Mouse (Mus musculus) naive thymus-derived CD4-positive, alpha-beta T cell, adult 2 months (primary cell): Measurements from ENCODE around the gene Hebp1.

ENCODE experiments used
- DNase-seq: peaks from one replicate; pipeline ENCODE4 v3.0.0-alpha.2; 2011; ENCODE audit warnings: low read depth

Hebp1 gene

DNA sequence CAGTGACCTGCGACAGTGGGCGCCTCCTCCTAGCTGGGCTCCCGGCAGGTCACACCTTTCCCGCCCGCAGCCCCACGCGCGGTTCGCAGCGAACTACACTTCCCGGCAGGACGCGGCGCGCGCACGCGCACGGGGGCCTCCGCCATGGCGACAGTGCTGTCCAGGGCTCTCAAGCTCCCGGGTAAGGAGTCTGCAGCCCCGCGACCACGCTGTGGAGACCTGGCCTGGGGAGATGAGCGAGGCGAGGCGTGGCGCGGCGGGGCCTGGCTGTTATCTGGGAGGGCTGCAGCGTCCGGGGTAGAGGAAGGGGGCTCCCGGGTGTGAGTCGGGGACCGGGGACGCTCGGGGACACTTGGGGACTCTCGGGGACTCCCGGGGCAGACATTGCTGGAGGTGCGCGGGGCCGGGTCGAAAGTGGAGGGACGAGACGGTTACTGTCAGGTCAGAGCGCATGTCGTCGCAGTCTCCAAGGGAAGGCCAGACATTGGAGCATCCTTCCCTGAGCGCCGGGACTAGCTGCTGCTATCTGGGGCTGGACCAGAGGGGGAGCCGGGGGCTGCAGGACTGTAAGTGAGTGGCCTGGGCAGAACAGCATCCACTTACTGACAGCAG lies at the start of gene Hebp1, which contains the start of gene Fam234b:
Gene Hebp1, minus strand, starts transcription at position 102 of the 612 bp plus-strand sequence.
Gene Fam234b, plus strand, starts transcription at position 57 of the 612 bp plus-strand sequence.
- DNase-seq = peak; percentile 78

DNA sequence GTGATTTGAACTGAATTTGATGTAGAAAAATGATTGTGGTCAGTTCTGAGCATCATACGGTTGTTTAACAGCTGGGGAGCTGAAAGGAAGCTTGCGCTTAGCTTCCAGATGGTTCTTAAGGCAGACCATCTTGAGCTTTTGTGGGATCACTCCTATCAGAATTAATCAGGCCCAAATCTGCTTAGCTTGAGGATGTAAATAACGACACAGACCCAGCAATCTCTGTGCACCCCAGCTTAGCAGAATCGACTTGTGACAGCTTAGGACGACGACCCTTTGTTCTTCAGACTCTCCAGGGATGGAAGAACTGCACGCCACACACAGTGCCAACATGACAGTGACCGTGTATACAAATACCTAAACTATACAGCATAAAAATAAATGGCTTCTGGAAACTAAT lies 47.8 kb upstream of the Hebp1 start:
- DNase-seq = no peak

DNA sequence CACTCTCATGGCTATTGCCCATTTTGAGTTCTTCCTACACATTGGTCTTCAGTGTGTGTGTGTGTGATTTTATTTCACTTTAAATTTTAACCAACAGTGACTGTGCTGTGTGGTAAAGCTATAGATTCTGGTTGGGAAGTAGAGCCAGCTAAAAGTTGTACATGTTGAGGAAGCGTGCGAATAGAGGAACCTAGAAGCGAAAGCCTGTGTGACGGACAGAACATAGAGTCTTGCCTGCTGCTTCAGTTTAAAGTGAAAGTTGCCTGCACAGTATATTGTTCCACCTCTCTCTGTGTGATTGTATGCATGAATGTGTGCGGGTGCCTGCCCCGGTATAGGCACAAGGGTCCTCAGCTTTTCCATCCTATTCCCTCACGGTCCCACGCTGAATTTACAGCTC lies 42.5 kb upstream of the Hebp1 start:
- DNase-seq = no peak

DNA sequence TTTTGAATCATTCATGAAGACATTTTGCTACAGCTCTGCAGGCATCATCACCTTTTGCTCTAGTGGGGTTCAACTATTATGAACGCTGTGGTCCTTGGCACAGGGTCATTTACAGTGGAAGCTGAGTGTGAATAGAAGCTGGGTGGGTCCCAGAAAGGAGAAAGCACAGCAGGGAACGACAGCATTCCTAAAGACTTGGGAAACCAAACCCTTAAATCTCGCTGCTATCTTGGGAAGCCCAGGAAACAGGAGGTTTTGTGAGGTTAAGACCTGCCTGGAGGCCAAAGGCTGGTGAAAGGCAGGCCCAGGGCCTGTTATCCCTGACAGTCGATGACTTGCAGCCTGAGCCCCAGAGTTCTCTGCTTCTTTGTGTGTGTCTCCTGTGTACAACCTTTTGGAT lies 40.4 kb upstream of the Hebp1 start:
- DNase-seq = no peak

DNA sequence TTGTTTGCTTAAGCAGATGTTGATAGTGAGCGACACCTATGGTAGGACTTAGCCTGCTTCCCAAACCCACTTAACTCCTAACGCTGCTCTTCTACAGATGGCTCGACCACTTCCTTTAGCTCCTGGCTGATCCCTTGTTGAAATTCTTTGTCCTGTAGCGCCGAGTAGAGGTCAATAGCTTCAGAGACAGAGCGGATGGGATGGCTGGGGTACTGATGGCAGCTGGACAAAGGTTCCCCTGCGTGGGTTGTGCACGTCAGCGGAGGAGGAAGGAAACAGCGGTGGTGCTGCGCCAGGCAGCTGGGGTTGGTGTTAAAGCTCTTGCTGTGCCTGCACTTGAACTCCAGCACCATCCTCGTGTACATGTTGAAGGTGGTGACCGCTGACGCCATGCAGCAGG lies 39.5 kb upstream of the Hebp1 start:
- DNase-seq = peak; percentile 27

DNA sequence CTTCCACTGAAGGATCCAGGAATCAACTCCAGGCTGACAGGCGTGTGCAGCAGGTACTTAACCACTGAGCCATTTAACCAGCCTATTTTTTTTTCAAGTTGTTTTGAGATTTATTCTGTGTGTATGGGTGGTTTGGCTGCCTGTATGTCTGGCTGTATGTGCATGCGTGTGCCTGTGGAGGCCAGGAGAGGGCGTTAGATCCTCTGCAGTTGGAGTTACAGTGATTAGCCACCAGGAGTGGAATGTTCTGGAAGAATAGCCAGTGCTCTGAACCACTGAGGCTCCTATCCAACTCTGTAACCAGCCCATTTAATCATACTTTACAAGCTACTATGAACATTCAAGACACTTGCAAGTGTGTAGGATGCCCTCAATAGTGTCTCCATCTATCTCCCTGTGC lies 38.8 kb upstream of the Hebp1 start:
- DNase-seq = no peak

DNA sequence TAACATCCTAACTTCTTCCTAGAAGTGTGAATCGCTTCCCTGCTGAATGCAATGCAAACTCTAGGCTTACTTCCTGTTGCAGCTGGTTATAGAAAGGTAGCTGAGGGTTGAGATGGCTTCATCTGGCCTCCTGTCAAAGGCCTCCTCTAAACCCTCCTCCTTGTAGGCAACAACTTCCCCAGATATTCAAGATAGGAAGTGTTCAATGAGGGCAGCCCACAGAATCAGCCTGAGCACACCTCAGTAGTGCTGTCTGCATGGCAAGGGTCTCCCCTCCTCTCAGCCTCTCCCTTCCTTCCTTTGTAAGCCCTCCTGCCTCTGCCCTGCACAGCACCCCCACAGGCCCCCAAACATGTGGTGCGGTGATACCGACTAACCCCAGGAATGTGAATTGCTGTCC lies 37.9 kb upstream of the Hebp1 start:
- no peak for DNase-seq

DNA sequence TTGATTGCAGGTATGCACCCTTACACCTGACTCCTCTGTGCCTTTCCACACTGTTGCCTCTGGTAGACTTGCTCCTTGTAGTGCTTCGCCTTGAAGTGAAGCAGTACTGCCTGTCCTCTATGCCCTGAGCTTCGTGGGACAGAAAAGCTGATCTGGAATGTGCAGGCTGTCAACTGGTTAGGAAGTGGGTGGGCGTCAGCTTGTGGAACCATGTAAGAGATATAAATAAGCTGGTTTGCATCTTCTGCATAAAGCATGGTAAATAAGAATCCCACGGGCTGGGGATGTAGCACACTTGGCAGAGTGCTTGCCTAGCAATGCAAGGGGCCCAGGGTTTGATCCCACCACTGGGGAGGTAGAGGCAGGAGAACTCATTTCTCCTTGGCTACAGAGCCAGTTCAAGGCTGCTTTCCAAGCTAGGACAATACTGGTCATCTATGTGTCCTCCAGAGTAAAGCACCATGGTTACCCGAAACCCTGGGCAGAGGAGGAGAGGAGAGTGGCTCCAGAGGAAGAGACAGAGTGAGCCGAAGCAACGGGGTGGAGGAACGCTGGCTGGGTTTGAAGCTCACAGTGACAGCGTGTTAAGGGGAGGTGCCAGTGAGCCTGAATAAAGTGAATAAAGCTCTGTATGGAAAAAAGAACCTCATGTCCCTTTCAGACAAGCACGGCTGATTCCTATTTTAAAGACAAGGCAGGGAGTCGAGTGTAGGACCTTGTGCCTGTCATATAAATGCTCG lies 34.8 kb upstream of the Hebp1 start:
- DNase-seq = no peak

DNA sequence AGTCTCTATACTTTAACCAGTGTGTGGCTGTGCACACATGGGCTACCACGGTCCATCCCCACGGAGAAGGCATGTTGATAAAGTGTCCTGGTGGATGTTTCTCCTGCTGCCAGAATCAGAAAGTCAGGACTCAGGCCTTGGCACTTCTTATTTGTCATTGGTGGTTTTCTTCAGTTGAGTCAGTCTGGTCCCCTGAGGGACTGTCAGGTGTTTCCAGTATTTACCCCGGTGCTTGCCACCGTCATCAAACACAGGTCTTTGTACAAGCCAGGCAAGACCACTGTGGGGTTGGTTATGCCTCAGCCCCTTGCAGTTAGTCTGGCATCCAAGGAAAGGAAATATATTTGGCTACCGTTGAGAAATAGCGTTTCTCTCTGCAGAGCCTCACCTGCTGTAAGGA lies 32.8 kb upstream of the Hebp1 start:
- no peak for DNase-seq

DNA sequence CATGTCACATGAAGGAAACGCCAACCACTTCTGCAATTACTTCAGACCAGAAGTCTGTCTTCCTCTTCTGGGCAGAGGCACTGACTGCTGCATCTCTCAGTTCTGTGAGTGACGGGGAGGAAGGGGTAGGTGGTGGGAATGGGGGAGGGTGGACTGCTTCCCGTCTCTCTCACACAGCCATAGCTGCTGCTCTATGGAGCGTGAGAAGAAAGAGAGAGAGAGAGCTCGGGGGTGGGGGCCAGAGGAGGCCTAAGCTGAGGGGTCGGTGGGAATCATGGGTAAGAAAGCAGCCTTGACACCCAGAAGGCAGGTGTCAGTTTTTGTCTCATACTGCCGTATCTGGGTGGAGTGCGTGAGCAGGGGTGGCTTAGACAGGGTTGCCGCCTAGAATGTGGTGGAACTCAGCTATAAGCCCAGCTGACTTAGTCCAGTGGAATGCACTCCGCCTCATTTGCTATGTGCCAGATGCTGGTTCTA lies 30.7 kb upstream of the Hebp1 start:
- DNase-seq = no peak

DNA sequence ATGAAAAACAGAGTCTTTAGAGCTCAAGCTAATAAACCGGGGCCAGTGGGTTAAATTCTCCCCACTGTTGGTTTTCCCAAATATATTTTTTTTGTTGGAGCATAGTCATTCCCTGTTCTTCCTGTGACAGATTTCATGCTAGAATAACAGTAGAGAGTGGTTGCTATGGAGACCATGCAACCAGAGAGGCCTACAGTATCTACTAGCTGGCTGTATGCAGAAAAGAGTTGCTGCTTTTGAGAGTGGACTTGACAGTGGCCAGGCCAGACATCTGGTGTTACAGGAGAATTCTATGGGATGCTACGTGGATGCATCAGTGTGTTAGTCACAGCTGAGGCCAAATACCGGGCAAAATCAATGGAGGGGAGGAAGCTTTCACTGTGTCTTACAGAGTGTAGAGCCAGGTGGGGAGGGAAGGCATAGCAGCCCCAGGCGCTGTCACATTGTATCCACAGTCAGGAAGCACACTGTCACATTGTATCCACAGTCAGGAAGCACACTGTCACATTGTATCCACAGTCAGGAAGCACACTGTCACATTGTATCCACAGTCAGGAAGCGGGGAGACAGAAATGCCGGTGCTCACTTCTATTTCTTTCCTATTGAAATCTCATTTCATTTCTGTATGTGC lies 26.1 kb upstream of the Hebp1 start:
- DNase-seq = no peak

DNA sequence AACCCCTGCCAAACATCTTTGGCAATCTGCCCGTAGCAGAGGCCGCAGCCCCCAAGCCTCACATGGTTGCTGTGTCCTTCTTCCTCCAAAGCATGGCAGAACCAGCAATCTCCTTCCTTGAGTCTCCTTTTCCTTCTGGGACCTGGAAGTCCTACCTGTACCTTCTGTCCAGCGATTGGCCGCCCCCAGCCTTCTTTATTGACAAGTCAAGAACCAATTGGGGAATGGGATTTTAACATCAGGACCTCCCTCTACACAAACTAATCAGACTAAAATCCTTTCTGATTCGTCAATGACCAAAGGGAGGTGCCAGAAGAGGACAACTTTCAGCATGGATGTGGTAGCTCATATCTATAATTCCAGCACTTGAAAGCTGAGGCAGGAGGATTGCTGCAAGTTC lies 22.1 kb upstream of the Hebp1 start:
- DNase-seq = no peak

DNA sequence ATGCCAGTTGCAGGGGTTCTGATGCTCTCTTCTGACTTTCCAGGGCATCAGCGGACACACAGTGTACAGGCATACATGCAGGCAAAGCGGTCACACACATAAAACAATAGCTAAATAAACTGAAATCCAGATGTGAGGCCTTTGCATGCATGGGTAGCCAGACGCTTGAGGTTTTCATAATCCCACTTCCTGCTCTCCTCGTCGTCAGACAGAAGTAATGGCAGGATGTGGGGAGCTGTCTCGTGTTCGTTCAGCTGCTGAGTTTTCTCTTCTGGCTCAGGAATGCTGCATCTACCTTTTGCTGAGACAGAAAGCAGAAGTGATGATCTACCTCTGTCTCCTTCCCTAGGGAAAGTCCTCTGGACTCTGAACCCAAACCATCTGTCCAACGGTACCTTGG lies 20.5 kb upstream of the Hebp1 start:
- peak; percentile 63 for DNase-seq

DNA sequence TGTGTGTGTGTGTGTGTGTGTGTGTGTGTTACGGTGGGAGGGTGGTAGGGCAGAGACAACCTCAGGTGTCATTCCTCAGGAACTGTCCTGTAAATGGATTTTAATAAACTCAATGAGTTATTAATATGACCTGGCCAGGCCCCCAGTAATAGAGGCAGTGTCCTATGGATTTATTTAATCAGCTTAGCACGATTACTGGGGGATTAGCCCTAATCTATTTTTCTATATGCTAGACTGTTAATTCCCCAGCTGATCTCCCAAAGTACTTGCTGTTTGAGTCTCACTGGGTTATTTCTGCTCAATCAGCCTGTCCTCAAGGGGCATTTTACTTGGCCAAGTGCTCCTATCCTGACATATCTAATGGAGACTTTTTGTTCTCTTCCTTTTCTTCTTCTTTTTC lies 14.8 kb upstream of the Hebp1 start:
- DNase-seq = no peak

DNA sequence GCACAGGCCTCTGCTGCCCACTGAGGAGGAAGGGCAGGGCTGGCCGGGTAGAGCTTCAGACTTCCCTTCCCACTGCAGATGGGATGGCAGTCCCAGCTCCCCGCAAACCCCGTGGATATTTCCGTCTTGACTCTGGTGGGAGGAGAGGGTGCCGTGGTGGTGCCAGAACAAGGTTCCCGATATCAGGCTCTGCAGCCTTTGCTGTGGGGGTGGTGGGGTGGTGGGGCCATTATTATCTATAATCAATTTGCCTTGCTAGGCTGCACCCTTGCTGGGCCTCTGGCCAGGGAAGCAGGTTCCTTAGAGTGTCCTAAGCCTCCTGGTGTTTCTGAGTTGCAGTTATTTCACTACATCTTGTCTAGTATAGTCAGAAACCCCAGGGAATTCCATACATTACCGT lies 13.3 kb upstream of the Hebp1 start:
- DNase-seq = no peak

DNA sequence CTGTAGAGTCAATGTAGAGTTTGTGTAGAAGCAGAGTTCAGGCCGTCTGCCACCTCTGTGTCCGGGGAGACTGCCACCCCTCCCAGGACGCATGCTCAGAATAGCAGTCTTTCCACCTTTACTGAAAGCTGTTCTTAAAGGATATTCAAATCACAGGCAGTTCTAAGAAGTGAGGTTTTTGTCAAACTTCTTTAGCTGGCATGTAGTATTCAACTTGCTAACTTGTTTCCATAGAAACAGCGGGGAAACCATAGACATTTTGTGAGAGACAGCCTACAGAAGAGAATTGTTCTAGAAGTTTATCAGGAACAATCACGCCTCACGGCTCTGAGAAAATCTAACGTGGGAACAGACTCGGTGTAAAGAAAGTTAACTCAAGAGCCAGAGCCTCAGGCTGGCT lies 9.1 kb upstream of the Hebp1 start:
- DNase-seq = no peak

DNA sequence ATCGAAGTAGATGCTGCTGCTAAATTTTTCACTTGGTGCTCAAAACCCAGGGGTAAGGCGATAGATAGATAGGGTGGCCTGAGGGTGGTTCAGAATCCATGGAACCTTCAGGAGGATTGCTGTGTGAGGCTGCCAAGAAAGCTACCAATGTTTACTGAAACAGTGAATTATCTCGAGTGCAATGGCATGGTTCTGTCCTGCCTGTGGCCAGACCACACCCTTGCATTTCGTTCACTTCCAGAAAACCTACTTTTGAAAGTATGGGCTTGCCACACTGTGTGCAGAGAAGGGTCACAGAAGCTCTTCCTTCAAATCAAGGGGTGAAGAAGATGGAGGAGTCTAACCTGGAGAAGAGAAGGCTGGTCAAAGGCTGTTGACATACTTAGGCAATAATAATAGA lies 8.0 kb upstream of the Hebp1 start:
- no peak for DNase-seq

DNA sequence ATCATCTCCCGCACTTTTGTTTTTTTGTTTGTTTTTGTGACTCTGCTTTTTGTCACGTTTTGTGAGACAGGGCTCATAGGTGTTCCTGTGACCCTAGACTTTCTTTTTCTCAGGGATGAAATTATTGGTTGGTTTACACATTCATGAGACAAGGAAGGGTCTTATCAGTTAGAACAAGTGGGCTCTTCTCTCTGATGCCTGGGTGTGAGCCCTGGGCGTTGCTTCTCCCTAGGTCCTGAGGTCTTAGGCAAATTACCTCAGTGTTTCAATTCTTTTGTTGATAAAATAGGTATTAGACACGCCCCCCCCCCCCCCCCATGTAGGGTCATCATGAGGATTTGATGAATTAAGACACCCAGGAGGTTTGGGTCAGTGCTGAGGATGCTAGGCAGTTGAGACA lies 7.0 kb upstream of the Hebp1 start:
- DNase-seq = no peak

DNA sequence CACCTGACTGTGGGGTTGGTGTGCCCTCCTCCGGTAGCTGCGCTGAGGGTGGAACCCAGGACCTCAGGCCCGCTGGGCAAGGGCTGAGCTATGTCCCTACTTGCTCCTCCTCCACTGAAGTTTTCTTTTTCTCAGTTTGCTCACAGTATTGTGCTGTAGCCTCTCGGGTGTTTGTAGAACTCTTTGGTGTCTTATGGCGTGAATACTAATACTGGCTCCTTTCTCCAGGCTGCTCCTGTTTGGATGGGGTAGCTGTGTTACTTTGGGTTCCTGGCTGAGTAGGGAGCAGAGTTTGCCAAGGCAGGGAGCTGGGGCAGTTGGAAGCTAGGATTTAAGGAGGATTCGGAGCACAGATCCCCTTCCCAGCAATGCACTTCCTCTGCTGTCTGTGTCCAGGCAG lies 5.9 kb upstream of the Hebp1 start:
- no peak for DNase-seq

DNA sequence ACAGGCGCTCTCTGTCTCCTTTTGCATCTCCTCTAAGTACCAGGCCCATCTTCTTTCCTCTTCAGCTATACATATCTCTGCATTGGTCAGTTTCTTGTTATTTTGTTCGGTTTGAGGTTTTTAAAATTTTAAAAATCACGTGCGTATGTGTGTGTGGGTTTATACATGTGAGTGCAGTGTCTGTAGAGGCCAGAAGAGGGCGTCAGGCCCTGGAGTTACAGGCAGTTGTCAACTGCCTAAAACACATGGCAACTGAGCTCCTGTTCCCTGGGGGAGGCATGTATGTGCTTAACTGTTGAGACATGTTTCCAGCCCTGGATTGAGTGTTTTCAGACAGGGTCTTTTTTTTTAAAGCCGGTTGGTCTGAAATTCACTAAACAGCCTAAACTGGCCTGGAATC lies 4.8 kb upstream of the Hebp1 start:
- DNase-seq = no peak

DNA sequence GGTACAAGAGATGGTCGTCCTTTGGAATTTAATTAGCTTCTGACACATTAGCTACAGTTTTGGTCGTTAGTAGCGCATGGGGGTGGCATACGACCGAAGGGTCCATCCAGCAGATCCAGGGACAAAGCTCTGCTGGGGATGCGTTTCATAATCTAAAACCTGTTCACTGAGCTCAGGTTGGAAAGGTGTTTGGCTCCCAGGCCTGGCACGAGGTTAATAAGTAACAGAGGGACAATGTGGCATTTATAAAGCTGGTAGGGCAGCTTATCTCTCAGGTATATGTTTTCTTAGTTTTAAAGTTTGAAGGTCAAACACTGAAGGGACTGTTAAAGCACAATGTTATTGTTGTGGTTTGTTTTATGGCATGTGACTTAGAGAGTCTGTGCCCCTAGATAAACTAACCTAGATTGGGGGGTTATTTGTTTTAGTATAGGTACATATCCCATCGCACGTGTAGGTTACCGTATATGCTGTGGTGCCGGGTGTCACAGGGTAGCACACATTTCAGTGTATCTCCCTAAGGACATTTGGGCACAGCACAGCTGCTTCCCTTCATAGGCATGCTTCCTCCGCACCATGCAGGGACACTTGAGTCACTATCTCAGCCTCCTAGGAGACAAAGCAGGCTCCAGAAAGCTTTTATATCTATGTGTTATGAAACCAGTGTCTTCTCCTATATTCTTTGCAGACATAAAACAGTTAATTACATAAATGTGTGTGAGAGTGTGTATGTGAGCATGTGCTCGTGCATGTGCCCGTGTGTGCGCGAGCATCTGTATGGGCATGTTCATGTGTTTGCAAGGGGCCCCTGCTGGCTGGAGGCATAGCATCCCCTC lies 2.5 kb upstream of the Hebp1 start:
- DNase-seq = no peak

DNA sequence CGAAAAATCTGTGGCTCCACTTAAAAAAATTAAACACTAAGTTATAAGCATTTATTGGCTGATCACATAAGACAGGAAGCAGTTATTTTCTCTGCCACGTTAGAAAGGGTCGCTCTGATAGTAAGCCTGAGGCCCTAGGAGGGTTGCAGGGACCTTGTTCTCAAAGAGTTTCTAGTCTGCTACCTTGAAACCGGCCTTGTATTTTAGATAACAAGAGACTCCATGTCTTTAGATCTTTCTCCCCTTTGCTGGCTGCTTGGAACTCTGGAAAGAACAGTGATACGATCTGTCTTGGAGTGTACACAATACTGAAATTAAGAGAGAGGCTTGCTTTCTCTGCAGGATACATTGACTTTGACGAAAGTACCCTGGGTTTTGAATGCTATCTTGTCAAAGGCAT lies 904 bp upstream of the Hebp1 start:
- DNase-seq = no peak

DNA sequence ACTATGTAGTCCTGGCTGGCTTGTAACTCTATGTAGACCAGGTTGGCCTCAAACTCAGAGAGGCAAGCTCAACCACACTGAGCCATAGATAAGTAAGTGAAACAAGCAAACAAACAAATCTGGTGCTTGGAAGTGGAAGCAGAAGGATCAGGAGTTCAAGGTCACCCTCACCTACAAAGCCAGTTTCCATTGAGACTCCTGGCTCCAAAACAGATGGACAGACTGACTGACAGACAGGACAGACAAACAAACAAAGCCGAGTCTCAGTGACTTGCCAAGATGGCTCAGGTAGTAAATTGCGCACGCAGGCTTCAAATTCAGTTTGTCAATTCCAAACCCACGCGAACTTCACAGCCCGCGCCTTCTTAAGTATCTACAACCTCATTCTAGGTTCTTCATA lies 376 bp downstream of the Hebp1 start:
- DNase-seq = no peak
